Mouse (Mus musculus): ENCODE data around the gene Zfp839.
"Not testable (repeated sequence)": the region's sequence is repeated elsewhere in the genome, so short reads cannot be mapped to it uniquely, and the experiment has no call there.

Gene Zfp839

GRCm38 (mm10) chr12:110841731-110842493 is 8.1 kb upstream of the Zfp839 start:
- DNase-seq: no peak

- DNase-seq: peak; percentile 89
Measured at GRCm38 (mm10) chr12:110843194-110844048, 6.6 kb upstream of the Zfp839 start.

GRCm38 (mm10) chr12:110844227-110845130 is 5.6 kb upstream of the Zfp839 start:
- DNase-seq: peak; percentile 33

GRCm38 (mm10) chr12:110845131-110845880 is 4.7 kb upstream of the Zfp839 start:
- DNase-seq: peak; percentile 63

GRCm38 (mm10) chr12:110846191-110846765 is 3.8 kb upstream of the Zfp839 start:
- no peak for DNase-seq

- peak; percentile 36 for DNase-seq
Measured at GRCm38 (mm10) chr12:110850929-110851256, 840 bp downstream of the Zfp839 start.

- DNase-seq: peak; percentile 42
Measured at GRCm38 (mm10) chr12:110851414-110851813, 1.4 kb downstream of the Zfp839 start.

- no peak for DNase-seq
Measured at GRCm38 (mm10) chr12:110851923-110852322, 1.9 kb downstream of the Zfp839 start.

GRCm38 (mm10) chr12:110854786-110855737 is 5.0 kb downstream of the Zfp839 start:
- no peak for DNase-seq

GRCm38 (mm10) chr12:110857196-110857595 is 7.1 kb downstream of the Zfp839 start:
- DNase-seq: peak; percentile 64

- not testable (repeated sequence) for DNase-seq
Measured at GRCm38 (mm10) chr12:110858681-110859080, 8.6 kb downstream of the Zfp839 start.

- no peak for DNase-seq
Measured at GRCm38 (mm10) chr12:110860293-110860692, 10.2 kb downstream of the Zfp839 start.

GRCm38 (mm10) chr12:110861256-110861655 is 11.2 kb downstream of the Zfp839 start:
- peak; percentile 72 for DNase-seq

GRCm38 (mm10) chr12:110864008-110864407 is 14.0 kb downstream of the Zfp839 start:
- DNase-seq: no peak

- no peak for DNase-seq
Measured at GRCm38 (mm10) chr12:110865571-110865970, 15.5 kb downstream of the Zfp839 start.

GRCm38 (mm10) chr12:110865989-110866388 is 15.9 kb downstream of the Zfp839 start:
- DNase-seq: no peak

- DNase-seq: no peak
Measured at GRCm38 (mm10) chr12:110870107-110870506, 20.1 kb downstream of the Zfp839 start.

GRCm38 (mm10) chr12:110871247-110871646 is 21.2 kb downstream of the Zfp839 start:
- DNase-seq: no peak

- no peak for DNase-seq
Measured at GRCm38 (mm10) chr12:110875351-110875750, 25.3 kb downstream of the Zfp839 start.

GRCm38 (mm10) chr12:110882291-110882690 is 32.2 kb downstream of the Zfp839 start:
- no peak for DNase-seq

- no peak for DNase-seq
Measured at GRCm38 (mm10) chr12:110885251-110885650, 35.2 kb downstream of the Zfp839 start.
